Mouse (Mus musculus): ENCODE data around the gene Vmn2r4. TPM values are rescaled to one million over a fixed set of nuclear protein-coding genes. Genes with fewer than 3 reads are reported as not detected.
"Not testable (repeated sequence)": the region's sequence is repeated elsewhere in the genome, so short reads cannot be mapped to it uniquely, and the experiment has no call there.

The Vmn2r4 gene
- 0.08 TPM in 1 of 2 replicates, not detected in the other for polyA plus RNA-seq (2016; fragmentation: Nextera tagmentation; extraction: Ambion mirVana)

DNA sequence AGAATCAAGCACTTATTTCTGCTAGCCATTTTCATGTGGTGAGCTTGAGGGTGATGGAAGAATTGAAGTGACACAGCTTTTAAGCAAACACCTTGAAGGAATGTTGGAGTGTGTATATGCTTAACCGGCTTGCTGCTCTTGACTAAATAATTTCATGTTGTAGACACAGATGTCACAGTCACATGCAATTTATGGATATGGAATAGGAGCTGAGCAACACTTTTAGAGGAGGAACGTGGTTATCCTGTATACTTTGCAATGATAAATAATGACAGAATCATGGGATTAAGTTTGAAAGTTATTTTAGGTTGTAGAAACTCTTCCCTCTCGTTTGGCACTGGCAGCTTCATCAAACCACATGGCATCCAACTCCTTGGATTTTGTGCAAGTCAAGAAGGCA is at the start of gene Vmn2r4:
Gene Vmn2r4 (minus strand): TSS at position 101 of the 400 bp plus-strand sequence.
- not testable (repeated sequence) for H3K27ac ChIP-seq; H3K4me2 ChIP-seq (replicated peaks); ATAC-seq (ENCODE audit: insufficient number of reproducible peaks, insufficient read depth, low FRiP score, low TSS enrichment); H3K4me3 ChIP-seq; H3K9ac ChIP-seq; H3K9me3 ChIP-seq; H3K36me3 ChIP-seq; H3K27me3 ChIP-seq; H3K4me1 ChIP-seq
- WGBS = 71% methylated on average over 3 of the region's 3 CpGs

DNA sequence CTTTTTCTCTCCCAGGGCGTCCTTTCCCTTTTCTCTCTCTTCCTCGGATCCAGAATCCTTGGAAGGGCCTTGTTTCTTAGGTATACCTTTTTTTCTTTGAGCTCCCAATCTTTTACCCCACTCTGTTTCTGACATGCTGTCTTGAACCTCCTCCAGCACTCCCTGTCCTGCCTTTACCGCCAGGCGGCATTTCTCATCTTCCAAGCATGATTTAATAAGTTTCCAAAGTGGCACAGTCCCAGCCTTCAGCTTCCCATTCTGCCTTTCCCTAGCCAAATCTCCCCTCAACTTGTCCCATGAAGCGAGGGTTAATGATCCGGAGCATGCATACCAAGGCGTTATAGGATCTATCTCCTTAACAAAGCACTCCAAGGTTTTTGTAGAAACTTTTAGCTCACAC is 19.1 kb upstream of the Vmn2r4 start:
- WGBS = 89% methylated on average over 7 of the region's 7 CpGs
- H3K4me3 ChIP-seq; ATAC-seq (ENCODE audit: insufficient number of reproducible peaks, insufficient read depth, low FRiP score, low TSS enrichment); H3K4me2 ChIP-seq (replicated peaks); H3K27me3 ChIP-seq; H3K4me1 ChIP-seq; H3K9ac ChIP-seq; H3K27ac ChIP-seq; H3K36me3 ChIP-seq; H3K9me3 ChIP-seq: not testable (repeated sequence)

DNA sequence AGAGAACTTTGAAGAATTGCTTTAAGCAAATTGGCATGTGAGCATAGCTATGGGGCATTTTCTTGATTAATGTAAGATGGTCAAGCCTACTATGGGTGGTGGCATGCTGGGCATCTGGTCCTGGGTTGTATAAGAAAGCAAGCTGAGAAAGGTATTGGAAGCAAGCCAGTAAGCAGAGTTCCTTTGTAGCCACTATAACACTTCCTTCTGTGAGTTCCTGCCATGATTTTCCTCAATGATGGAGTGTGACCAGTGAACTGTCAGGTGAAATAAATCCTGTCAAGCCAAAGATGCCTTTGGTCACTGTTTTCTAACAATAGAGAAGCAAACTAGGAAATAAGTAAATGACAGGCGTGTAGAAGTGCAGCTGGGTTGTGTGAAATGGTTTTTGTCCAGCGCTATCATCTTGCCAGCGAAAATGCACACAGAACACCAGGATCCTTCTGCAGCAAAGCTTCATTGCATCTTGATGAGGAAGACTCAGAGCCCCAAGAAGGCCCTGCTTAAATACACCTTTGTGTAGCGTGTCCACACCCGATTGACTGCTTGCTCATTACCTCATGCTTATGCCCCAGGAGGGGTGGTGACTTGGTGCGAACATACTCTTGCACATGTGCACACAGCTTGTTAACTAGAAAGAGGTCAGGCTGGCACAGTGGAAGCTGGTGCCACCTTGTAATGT is 13.1 kb upstream of the Vmn2r4 start:
- not testable (repeated sequence) for H3K4me1 ChIP-seq; H3K27me3 ChIP-seq; H3K9me3 ChIP-seq; H3K4me3 ChIP-seq; H3K27ac ChIP-seq; H3K4me2 ChIP-seq (replicated peaks); H3K9ac ChIP-seq; H3K36me3 ChIP-seq; ATAC-seq (ENCODE audit: insufficient number of reproducible peaks, insufficient read depth, low FRiP score, low TSS enrichment)
- WGBS = 93% methylated on average over 6 of the region's 6 CpGs

DNA sequence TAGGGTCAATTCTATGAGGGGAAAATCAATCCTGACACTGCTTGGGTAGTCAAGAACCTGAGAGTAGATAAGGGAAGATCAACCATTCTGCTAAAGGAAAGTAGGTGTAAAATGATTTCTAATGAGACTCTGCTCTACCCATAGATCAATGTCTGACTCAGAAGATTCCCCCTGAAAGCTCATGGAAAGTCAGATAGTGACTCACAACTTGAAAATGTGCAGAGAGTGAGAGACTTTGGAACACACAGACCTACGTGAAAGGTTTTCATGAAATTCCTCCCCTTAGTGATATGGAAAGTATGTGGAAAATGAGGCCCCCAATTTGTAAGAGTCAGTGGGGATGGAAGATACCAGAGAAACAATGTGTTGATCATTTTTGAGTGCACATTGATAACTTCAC is 7.0 kb upstream of the Vmn2r4 start:
- H3K27ac ChIP-seq; ATAC-seq (ENCODE audit: insufficient number of reproducible peaks, insufficient read depth, low FRiP score, low TSS enrichment); H3K9ac ChIP-seq; H3K9me3 ChIP-seq; H3K4me3 ChIP-seq; H3K4me1 ChIP-seq; H3K27me3 ChIP-seq; H3K36me3 ChIP-seq; H3K4me2 ChIP-seq (replicated peaks): not testable (repeated sequence)
- 71% methylated on average over 1 of the region's 1 CpGs for WGBS

DNA sequence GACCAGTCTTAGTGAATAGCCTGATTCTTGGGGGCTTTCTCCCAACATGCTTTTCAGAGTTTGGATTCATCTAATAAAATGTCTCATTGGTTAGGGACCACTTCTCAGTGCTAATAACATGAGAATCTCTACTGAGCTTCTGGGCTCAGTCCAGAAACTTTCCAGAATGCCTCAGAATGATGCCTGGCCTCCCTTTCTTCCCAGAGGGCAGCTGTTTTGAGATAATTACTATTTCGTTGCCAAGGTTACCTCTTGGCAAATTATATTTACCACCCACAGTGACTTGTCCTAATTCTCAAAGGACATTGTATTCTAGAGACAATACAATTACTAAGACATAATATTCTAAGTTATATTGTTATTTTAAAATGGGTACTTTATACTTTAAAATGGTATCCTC is 2.3 kb upstream of the Vmn2r4 start:
- 86% methylated on average over 1 of the region's 1 CpGs for WGBS
- not testable (repeated sequence) for ATAC-seq (ENCODE audit: insufficient number of reproducible peaks, insufficient read depth, low FRiP score, low TSS enrichment)

DNA sequence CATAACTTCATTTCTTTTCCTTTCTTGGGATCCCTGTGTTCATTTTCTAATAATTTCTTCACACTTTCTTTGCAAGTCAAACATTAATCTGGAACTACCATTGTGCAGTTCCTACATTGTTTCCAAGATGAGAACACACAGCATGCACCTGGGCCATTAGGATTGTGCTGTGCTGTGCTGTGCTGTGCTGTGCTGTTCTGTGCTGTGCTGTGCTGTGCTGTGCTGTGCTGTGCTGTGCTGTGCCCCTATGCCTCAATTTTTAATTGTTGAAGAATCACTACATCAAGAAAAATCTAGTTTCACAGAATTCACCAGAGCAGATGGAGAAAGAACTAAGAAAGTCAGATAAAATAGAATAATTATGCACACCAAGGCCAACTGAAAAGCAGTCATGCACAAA is 915 bp downstream of the Vmn2r4 start:
- not testable (repeated sequence) for H3K27ac ChIP-seq; ATAC-seq (ENCODE audit: insufficient number of reproducible peaks, insufficient read depth, low FRiP score, low TSS enrichment); H3K4me2 ChIP-seq (replicated peaks); H3K4me3 ChIP-seq; H3K27me3 ChIP-seq; H3K9me3 ChIP-seq; H3K9ac ChIP-seq; H3K4me1 ChIP-seq; H3K36me3 ChIP-seq

More for the DNA sequence above, 2.3 kb upstream of the Vmn2r4 start:
- not testable (repeated sequence) for H3K4me3 ChIP-seq; H3K9me3 ChIP-seq; H3K36me3 ChIP-seq; H3K9ac ChIP-seq; H3K27ac ChIP-seq; H3K4me2 ChIP-seq (replicated peaks); H3K27me3 ChIP-seq; H3K4me1 ChIP-seq

DNA sequence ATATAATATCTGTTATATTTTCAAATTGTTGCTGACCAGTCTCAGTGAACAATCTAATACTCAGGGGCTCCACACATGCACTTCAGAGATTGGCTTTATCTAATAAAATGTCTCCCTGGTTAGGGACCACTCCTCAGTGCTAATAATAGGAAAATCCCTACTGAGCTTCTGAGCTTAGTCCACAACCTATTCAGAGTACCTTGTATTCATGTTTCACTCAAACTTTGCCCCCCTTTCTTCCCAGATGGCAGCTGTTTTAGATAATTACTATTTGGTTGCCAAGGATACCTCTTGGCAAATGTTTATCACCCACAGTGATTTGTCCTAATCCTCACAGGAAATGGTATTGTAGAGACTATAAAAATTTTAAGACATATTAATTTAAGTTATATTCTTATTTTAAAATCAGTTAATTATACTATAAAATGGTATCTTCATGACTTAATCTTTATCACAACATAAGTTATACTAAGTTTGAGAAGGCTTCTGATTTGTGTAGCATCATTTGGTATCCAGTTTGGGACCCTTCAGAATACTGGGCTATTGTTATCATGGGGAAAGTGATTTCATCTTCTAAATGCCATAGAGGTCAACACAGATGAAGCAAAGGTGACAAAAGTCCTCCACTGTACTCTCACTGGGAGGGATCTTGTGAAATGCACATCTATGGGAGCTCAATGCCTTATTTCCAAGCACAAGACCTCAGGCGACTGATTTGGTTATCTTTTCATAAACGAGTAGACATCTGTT is 55.7 kb downstream of the Vmn2r4 start:
- Histone ChIP-seq H3K9ac (no peak overlapping the region), H3K27me3 (no peaks in the 10 kb centered on the region), H3K4me3 (no peak overlapping the region), H3K27ac (no peak overlapping the region), H3K9me3 (no peaks in the 10 kb centered on the region), H3K4me1 (no peaks in the 10 kb centered on the region), H3K36me3 (no peaks in the 10 kb centered on the region), H3K4me2 (replicated peaks) (no peak overlapping the region)
- no peak for ATAC-seq (ENCODE audit: insufficient number of reproducible peaks, insufficient read depth, low FRiP score, low TSS enrichment)
- 79% methylated on average over 2 of the region's 2 CpGs for WGBS

Other genes starting within 250 kb of the Vmn2r4 start
- gene Vmn2r3, start 125.7 kb downstream of the Vmn2r4 start, polyA plus RNA-seq (2016; fragmentation: Nextera tagmentation; extraction: Ambion mirVana) = not detected in 2 replicates
- 0.09 TPM in 1 of 2 replicates, not detected in the other for gene Vmn2r5, start 94.5 kb upstream of the Vmn2r4 start, polyA plus RNA-seq (2016; fragmentation: Nextera tagmentation; extraction: Ambion mirVana)
- gene Vmn2r6, start 150.5 kb upstream of the Vmn2r4 start, polyA plus RNA-seq (2016; fragmentation: Nextera tagmentation; extraction: Ambion mirVana) = not detected in 2 replicates

All from embryonic facial prominence, embryonic 12.5 days (tissue).